Mouse (Mus musculus) stomach, postnatal 0 days (tissue): ENCODE data around the gene Thsd1. TPM values are rescaled to one million over a fixed set of nuclear protein-coding genes. Genes with fewer than 3 reads are reported as not detected.

Experiments used
- ATAC-seq: fragments of 200-750 bp; cut with Nextera tagmentation; 2 replicates; pipeline ENCODE4 v1.8.0; 2017; ENCODE audit not compliant: low FRiP score, low TSS enrichment
- DNase-seq: peaks from one replicate; pipeline ENCODE4 v3.0.0-alpha.2; 2016; ENCODE audit warnings: low spot score
- H3K27ac ChIP-seq: fragments of 300-500 bp; sonication (generic); replicated peaks from 2 replicates; pipeline ENCODE4 v1.5.1; 2014; ENCODE audit warnings: mild to moderate bottlenecking, control low read depth
- H3K27me3 ChIP-seq: fragments of 300-500 bp; sonication (generic); 2 replicates; pipeline ENCODE4 v1.6.1; 2014; ENCODE audit warnings: low read length; ENCODE audit not compliant: control insufficient read depth, insufficient read depth
- H3K36me3 ChIP-seq: fragments of 300-500 bp; sonication (generic); 2 replicates; pipeline ENCODE4 v1.6.1; 2014; ENCODE audit warnings: low read length, mixed read lengths; ENCODE audit not compliant: control insufficient read depth, insufficient read depth
- H3K4me1 ChIP-seq: fragments of 300-500 bp; sonication (generic); replicated peaks from 2 replicates; pipeline ENCODE4 v1.6.1; 2014; ENCODE audit warnings: antibody characterized with exemption; ENCODE audit not compliant: control insufficient read depth, insufficient read depth
- H3K4me2 ChIP-seq: fragments of 300-500 bp; sonication (generic); replicated peaks from 2 replicates; pipeline ENCODE4 v1.6.1; 2014; ENCODE audit warnings: low read depth, mild to moderate bottlenecking, control low read depth, moderate library complexity
- H3K4me3 ChIP-seq: fragments of 300-500 bp; sonication (generic); 2 replicates; pipeline ENCODE4 v1.5.1; 2014; ENCODE audit warnings: low read depth, low read length, control low read depth
- H3K9ac ChIP-seq: fragments of 300-500 bp; sonication (generic); 2 replicates; pipeline ENCODE4 v1.6.1; 2014; ENCODE audit warnings: mild to moderate bottlenecking, low read length, control low read depth, mixed read lengths
- H3K9me3 ChIP-seq: fragments of 300-500 bp; sonication (generic); 2 replicates; pipeline ENCODE4 v1.6.1; 2016; ENCODE audit warnings: low read length; ENCODE audit not compliant: control insufficient read depth
- CTCF ChIP-seq: IDR thresholded peaks from 2 replicates; pipeline ENCODE4 v1.5.1; 2016; ENCODE audit warnings: antibody characterized with exemption, low read depth, mild to moderate bottlenecking, moderate library complexity
- EP300 ChIP-seq: optimal IDR thresholded peaks from 2 replicates; pipeline ENCODE3; 2016; ENCODE audit warnings: antibody characterized with exemption
- WGBS: fragments of 180-500 bp; shearing (Covaris S2); extraction: QIAGEN DNeasy Blood & Tissue Kit; methylation state at CpG from one replicate; pipeline ENCODE4 v1.1.7; 2014; 5-methylcytosine and 5-hydroxymethylcytosine counted together
- polyA plus RNA-seq: library from polyadenylated mRNA; unstranded; fragments of >200 nt; fragmentation: Nextera tagmentation; extraction: Ambion mirVana; gene quantifications from 2 replicates; pipeline ENCODE4 v1.2.1, GENCODE M21; 2015

Thsd1 gene
- polyA plus RNA-seq, 1 experiment from 2014 or later: 8.0 TPM

DNA sequence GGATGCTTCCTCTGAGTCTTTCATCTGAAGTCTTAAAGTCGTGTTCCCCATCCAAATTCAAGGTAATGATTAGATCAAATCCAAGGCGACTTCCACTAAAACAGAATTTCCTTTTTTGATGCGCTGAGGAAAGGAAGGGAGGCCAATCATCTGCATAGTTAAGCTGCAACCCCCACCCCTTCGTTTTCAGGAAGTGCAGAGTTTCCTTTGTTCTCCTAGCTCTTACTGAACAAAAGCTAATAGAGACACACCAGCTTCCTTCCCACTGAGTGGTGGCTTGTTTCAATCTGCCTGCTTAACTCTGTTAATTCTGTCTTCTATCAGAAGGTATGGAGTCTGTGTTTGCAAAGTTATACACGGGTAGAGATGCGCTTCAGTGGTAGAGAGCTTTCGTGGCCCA lies 1.5 kb downstream of the Thsd1 start:
- peaks cover 2% of the 10 kb centered on the region; the same call in 1 of the 2 replicates for H3K27me3 ChIP-seq
- 47% methylated on average over 7 of the region's 7 CpGs for WGBS
- no peaks in the 10 kb centered on the region for H3K36me3 ChIP-seq
- TF ChIP-seq CTCF (no peak), EP300 (no peak)
- H3K4me2 ChIP-seq: peak overlapping the region; percentile 1; the same call in 1 of the 2 replicates
- no peak for DNase-seq
- no peak for ATAC-seq
- no peak overlapping the region for H3K9ac ChIP-seq
- H3K4me3 ChIP-seq: no peak overlapping the region
- no peaks in the 10 kb centered on the region for H3K9me3 ChIP-seq
- H3K27ac ChIP-seq: peak overlapping the region; percentile 49; the same call in 1 of the 2 replicates
- H3K4me1 ChIP-seq: no peaks in the 10 kb centered on the region

DNA sequence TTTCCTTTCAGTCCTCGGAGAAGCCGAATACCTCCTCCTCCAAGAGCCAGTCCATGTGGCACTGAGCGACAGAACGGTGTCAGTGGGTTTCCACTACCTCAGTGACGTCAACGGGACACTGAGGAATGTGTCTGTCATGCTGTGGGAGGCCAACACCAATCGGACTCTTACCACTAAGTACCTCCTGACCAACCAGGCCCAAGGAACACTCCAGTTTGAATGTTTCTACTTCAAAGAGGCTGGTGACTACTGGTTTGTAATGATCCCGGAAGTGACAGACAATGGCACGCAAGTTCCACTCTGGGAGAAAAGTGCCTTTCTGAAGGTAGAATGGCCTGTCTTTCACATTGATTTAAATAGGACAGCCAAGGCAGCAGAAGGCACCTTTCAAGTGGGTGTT lies 15.9 kb downstream of the Thsd1 start:
- 90% methylated on average over 9 of the region's 9 CpGs for WGBS
- TF ChIP-seq EP300: no peak
- TF ChIP-seq CTCF: no peak
- no peak for DNase-seq
- Histone ChIP-seq H3K4me3 (no peak overlapping the region), H3K27me3 (no peaks in the 10 kb centered on the region), H3K4me1 (no peaks in the 10 kb centered on the region), H3K9me3 (no peaks in the 10 kb centered on the region), H3K9ac (no peak overlapping the region), H3K36me3 (no peaks in the 10 kb centered on the region), H3K27ac (no peak overlapping the region), H3K4me2 (no peak overlapping the region)
- no peak for ATAC-seq

DNA sequence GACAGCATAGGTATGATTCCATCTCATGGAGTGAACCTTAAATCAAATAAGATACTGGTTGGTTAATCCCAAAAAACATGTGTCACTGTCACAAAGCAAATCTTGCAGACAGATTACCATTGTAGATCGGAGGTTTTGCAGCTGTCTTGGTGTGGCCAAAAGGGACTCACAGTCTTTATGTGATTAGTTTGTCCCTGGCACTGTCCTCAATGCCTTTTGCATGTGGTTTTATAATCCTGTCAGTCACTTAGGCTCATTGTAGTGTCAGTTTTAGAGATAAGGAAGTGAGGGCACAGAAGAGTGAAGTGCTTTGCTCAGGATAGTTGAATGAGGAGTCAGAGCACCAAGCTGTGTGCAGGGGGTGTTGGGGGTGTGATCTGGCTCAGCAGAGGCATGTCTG lies 18.6 kb downstream of the Thsd1 start:
- Histone ChIP-seq H3K27me3 (no peaks in the 10 kb centered on the region), H3K9me3 (no peaks in the 10 kb centered on the region), H3K4me3 (no peak overlapping the region), H3K4me1 (no peaks in the 10 kb centered on the region), H3K36me3 (no peaks in the 10 kb centered on the region), H3K4me2 (no peak overlapping the region), H3K27ac (no peak overlapping the region), H3K9ac (no peak overlapping the region)
- WGBS: 63% methylated on average over 1 of the region's 1 CpGs
- TF ChIP-seq CTCF (no peak), EP300 (no peak)
- ATAC-seq: no peak
- no peak for DNase-seq

DNA sequence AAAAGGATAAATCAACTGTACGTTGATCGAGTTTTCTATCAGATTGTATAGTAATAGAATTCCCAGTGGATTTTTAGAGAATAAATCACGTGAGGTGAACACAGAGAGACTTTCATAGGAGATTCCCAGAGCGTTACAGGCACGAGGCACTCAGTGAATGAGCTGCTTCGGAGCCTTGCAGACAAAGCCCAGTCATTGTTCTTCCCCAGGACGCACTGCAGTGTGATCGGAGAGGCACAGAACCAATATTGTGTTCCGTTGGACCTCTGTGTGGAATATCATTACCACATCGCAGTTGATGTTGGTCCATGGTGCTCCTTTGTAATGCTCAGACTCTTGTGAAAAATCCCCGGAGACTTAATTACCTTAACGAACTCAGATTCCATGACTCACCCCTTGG lies 20.8 kb downstream of the Thsd1 start:
- no peaks in the 10 kb centered on the region for H3K27me3 ChIP-seq
- no peak for ATAC-seq
- no peaks in the 10 kb centered on the region for H3K36me3 ChIP-seq
- H3K27ac ChIP-seq: no peak overlapping the region
- no peak overlapping the region for H3K4me3 ChIP-seq
- H3K4me1 ChIP-seq: no peaks in the 10 kb centered on the region
- H3K9me3 ChIP-seq: no peaks in the 10 kb centered on the region
- no peak overlapping the region for H3K9ac ChIP-seq
- H3K4me2 ChIP-seq: no peak overlapping the region
- TF ChIP-seq EP300 (no peak), CTCF (no peak)
- WGBS: 83% methylated on average over 12 of the region's 12 CpGs
- DNase-seq: no peak

DNA sequence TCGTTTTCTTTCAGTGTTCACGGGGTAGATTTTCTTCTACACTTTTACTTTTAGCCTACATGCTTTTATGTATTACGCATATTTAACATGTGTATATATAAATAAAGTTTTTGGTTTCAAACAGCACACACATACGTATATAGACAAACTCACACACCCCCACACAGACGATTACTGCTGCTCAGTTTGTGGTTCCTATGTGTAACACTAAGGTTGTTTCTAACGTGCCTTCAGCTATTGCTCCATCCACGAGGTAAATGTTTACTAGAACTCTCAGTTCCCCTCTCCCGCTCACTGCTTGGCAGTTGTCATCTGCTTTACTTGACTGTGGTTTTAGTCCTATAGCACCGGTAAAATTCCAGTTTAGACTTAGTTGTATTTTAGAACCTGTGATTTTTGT lies 22.0 kb downstream of the Thsd1 start:
- 67% methylated on average over 9 of the region's 9 CpGs for WGBS
- H3K27me3 ChIP-seq: no peaks in the 10 kb centered on the region
- no peaks in the 10 kb centered on the region for H3K4me1 ChIP-seq
- H3K36me3 ChIP-seq: no peaks in the 10 kb centered on the region
- DNase-seq (no peak), ATAC-seq (no peak)
- H3K4me2 ChIP-seq: no peak overlapping the region
- no peak overlapping the region for H3K27ac ChIP-seq
- no peaks in the 10 kb centered on the region for H3K9me3 ChIP-seq
- no peak overlapping the region for H3K4me3 ChIP-seq
- no peak overlapping the region for H3K9ac ChIP-seq
- no peak for TF ChIP-seq CTCF
- TF ChIP-seq EP300: no peak

DNA sequence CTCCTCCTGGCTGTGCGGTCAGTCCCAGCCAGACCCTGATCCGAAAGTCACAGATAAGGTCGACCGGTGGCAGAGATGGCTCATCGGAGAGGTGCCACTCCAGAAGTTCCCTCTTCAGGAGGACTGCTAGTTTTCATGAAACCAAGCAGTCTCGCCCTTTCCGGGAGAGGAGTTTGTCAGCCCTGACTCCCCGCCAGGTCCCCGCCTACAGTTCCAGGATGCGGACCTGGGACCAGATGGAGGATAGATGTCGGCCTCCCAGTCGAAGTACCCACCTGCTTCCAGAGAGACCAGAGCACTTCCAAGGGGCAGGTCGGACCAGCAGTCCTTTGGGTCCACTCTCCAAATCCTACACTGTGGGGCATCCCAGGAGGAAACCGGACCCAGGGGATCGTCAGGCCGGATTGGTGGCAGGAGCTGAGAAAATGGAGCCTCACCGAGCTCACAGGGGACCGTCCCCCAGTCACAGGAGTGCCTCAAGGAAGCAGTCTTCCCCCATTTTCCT lies 31.9 kb downstream of the Thsd1 start:
- DNase-seq (no peak), ATAC-seq (no peak)
- 80% methylated on average over 18 of the region's 18 CpGs for WGBS
- Histone ChIP-seq H3K9me3 (no peaks in the 10 kb centered on the region), H3K9ac (no peak overlapping the region), H3K27ac (no peak overlapping the region), H3K4me3 (no peak overlapping the region), H3K36me3 (no peaks in the 10 kb centered on the region), H3K4me1 (no peaks in the 10 kb centered on the region), H3K4me2 (no peak overlapping the region), H3K27me3 (no peaks in the 10 kb centered on the region)
- TF ChIP-seq CTCF (no peak), EP300 (no peak)
